Mouse (Mus musculus) midbrain, postnatal 0 days (tissue): Measurements from ENCODE around the gene Pcolce2. TPM values are rescaled to one million over a fixed set of nuclear protein-coding genes. Genes with fewer than 3 reads are reported as not detected.

ENCODE experiments used
- ATAC-seq: fragments of 200-750 bp; cut with Nextera tagmentation; 2 replicates; pipeline ENCODE4 v1.8.0; 2017; ENCODE audit warnings: moderate number of reproducible peaks, mild to moderate bottlenecking, moderate TSS enrichment, moderate library complexity; ENCODE audit not compliant: low FRiP score
- DNase-seq: peaks from one replicate; pipeline ENCODE4 v3.0.0-alpha.2; 2015; ENCODE audit warnings: low spot score
- H3K27ac ChIP-seq: fragments of 300-500 bp; sonication (generic); 2 replicates; pipeline ENCODE4 v1.5.1; 2014; ENCODE audit warnings: low read depth, mild to moderate bottlenecking, low read length, mixed read lengths
- H3K27me3 ChIP-seq: fragments of 300-500 bp; sonication (generic); 2 replicates; pipeline ENCODE4 v1.6.1; 2014; ENCODE audit warnings: low read length, control low read depth, mixed read lengths; ENCODE audit not compliant: insufficient read depth
- H3K36me3 ChIP-seq: fragments of 300-500 bp; sonication (generic); 2 replicates; pipeline ENCODE4 v1.6.1; 2014; ENCODE audit warnings: low read length, control low read depth, mixed read lengths; ENCODE audit not compliant: insufficient read depth
- H3K4me1 ChIP-seq: fragments of 300-500 bp; sonication (generic); 2 replicates; pipeline ENCODE4 v1.6.1; 2014; ENCODE audit warnings: mild to moderate bottlenecking, control low read depth, antibody characterized with exemption, low read length, mixed read lengths; ENCODE audit not compliant: insufficient read depth
- H3K4me2 ChIP-seq: fragments of 300-500 bp; sonication (generic); 2 replicates; pipeline ENCODE4 v1.6.1; 2014; ENCODE audit warnings: low read depth, mild to moderate bottlenecking, low read length, mixed read lengths; ENCODE audit not compliant: poor library complexity, severe bottlenecking
- H3K4me3 ChIP-seq: fragments of 300-500 bp; sonication (generic); 2 replicates; pipeline ENCODE4 v1.5.1; 2014; ENCODE audit warnings: low read depth, mild to moderate bottlenecking, low read length, moderate library complexity
- H3K9ac ChIP-seq: fragments of 300-500 bp; sonication (generic); replicated peaks from 2 replicates; pipeline ENCODE4 v1.6.1; 2014; ENCODE audit warnings: mild to moderate bottlenecking, low read length, moderate library complexity, mixed read lengths; ENCODE audit not compliant: poor library complexity, severe bottlenecking
- H3K9me3 ChIP-seq: fragments of 300-500 bp; sonication (generic); 2 replicates; pipeline ENCODE4 v1.6.1; 2016; ENCODE audit warnings: low read length, control low read depth
- CTCF ChIP-seq: IDR thresholded peaks from 2 replicates; pipeline ENCODE4 v1.5.1; 2016; ENCODE audit warnings: antibody characterized with exemption, mild to moderate bottlenecking
- WGBS: fragments of 180-500 bp; shearing (Covaris S2); extraction: QIAGEN DNeasy Blood & Tissue Kit; methylation state at CpG from one replicate; pipeline ENCODE4 v1.1.7; 2014; 5-methylcytosine and 5-hydroxymethylcytosine counted together
- polyA plus RNA-seq: library from polyadenylated mRNA; unstranded; fragments of >200 nt; fragmentation: Nextera tagmentation; extraction: Ambion mirVana; gene quantifications from 2 replicates; pipeline ENCODE4 v1.2.1, GENCODE M21; 2015
- total RNA-seq: library from RNA; depleted of rRNA; stranded (reverse); fragments of >200 nt; gene quantifications from 2 replicates; pipeline ENCODE4 v1.2.3, GENCODE M21; 2014; rRNA removed

Gene Pcolce2
- total and polyA plus RNA-seq, 2 experiments from 2014 or later = 0.66 to 2.0 TPM

GRCm38 (mm10) chr9:95747298-95747697, 109.9 kb downstream of the Pcolce2 start:
- Histone ChIP-seq H3K4me3 (no peak overlapping the region), H3K9ac (no peak overlapping the region), H3K4me2 (no peak overlapping the region), H3K9me3 (no peaks in the 10 kb centered on the region), H3K36me3 (no peaks in the 10 kb centered on the region), H3K4me1 (no peaks in the 10 kb centered on the region), H3K27me3 (no peaks in the 10 kb centered on the region), H3K27ac (no peak overlapping the region)
- no peak for DNase-seq
- ATAC-seq = no peak
- 95% methylated on average over 5 of the region's 5 CpGs for WGBS
- no peak for TF ChIP-seq CTCF

Other genes with a start within 250 kb of the Pcolce2 start
- 78.0 and 79.1 TPM in 2 replicates for gene Chst2, start 230.9 kb upstream of the Pcolce2 start, total RNA-seq
- gene Chst2, start 230.9 kb upstream of the Pcolce2 start, polyA plus RNA-seq = 33.9 and 36.4 TPM in 2 replicates
- gene U2surp, start 125.6 kb upstream of the Pcolce2 start, total RNA-seq = 37.8 and 51.2 TPM in 2 replicates
- gene U2surp, start 125.6 kb upstream of the Pcolce2 start, polyA plus RNA-seq = 116 and 138 TPM in 2 replicates
- 29.5 and 32.3 TPM in 2 replicates for gene Paqr9, start 77.9 kb upstream of the Pcolce2 start, total RNA-seq
- gene Paqr9, start 77.9 kb upstream of the Pcolce2 start, polyA plus RNA-seq = 6.1 and 6.5 TPM in 2 replicates
- gene Trpc1, start 112.8 kb downstream of the Pcolce2 start, total RNA-seq = 22.3 and 25.0 TPM in 2 replicates
- gene Trpc1, start 112.8 kb downstream of the Pcolce2 start, polyA plus RNA-seq = 5.4 and 7.1 TPM in 2 replicates
- 0.77 and 1.8 TPM in 2 replicates for gene Pls1, start 207.7 kb downstream of the Pcolce2 start, total RNA-seq
- 2.2 and 2.9 TPM in 2 replicates for gene Pls1, start 207.7 kb downstream of the Pcolce2 start, polyA plus RNA-seq
- 22.9 and 23.0 TPM in 2 replicates for gene Atr, start 220.0 kb downstream of the Pcolce2 start, total RNA-seq
- 5.6 and 6.6 TPM in 2 replicates for gene Atr, start 220.0 kb downstream of the Pcolce2 start, polyA plus RNA-seq